Mouse (Mus musculus) megakaryocyte, embryonic 14.5 days (primary cell): ENCODE measurements around the gene Abhd4.

Experiments used
- FLI1 ChIP-seq: IDR thresholded peaks from 2 replicates; pipeline ENCODE4 v1.6.1; 2012; ENCODE audit warnings: low read length, inconsistent platforms, mixed read lengths
- GATA1 ChIP-seq: IDR thresholded peaks from 3 replicates; pipeline ENCODE4 v1.6.1; 2012; ENCODE audit warnings: mixed read lengths, low read length, inconsistent platforms, borderline replicate concordance

DNA sequence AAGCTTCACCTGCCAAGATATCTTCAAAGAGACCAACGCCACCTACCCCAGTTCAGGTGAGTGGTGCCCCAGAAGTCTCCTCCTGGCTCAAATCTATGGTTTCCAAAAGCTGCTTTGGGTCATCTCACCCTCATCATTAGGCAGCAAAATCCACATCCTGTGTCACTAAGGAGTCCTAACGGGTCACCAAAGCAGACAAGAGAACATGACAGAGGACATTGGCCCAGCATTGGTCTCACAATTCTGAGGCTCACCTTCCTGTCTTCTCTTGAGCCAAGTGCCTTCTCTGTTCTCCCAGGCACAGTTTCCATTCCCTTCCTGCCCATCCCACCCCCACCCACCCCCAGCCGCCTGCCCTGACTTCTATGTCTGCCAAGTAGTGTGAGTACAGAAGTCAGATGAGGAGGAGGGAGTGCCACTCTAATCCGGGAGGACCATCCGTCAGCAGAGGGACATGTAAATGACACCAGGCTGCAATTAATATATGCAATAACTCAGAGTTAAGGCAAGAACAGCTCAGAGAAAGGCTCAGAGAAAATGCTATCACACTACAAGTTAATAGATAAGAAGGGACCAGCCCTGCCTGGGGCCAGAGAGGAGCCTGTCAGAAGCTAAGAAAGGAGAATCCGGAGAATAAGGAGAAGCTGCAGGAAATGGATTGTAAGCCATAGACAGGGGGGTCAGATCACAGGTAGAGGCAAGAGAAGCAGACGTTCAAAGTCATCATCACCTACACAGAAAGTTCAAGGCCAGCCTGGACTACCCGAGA is 33.1 kb upstream of the Abhd4 start:
- TF ChIP-seq FLI1 (no peak), GATA1 (no peak)
